Mouse (Mus musculus): ENCODE measurements around the gene Bend7.

DNA sequence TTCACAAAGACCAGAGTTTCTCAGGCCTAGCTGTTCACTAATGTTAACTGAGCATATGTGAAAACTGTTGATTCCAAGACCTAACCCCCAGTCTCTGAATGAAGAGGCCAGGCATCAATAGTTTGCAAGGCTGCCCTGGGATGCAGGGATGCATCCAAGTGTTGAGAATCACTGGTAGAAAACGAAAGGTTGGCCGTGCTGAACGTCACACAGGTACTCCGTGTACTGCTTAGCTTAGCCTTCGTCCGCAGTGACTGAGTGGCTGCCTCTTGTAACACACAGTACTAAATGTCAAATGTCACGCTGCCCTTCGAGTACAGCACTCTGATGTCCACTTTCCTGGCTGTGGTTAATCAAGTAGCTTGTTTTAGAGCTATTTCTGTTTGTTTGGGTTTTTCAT lies 46.0 kb upstream of the Bend7 start:
- TF ChIP-seq CTCF (IDR thresholded peaks at IDR 0.05), result no peak
- TF ChIP-seq EP300 (IDR thresholded peaks at IDR 0.05), result no peak
